Mouse (Mus musculus): Measurements from ENCODE around the gene Polr3b. TPM values are rescaled to one million over a fixed set of nuclear protein-coding genes. Genes with fewer than 3 reads are reported as not detected.

Polr3b gene
- polyA plus RNA-seq, 2 experiments = 10.6 to 13.5 TPM

GRCm38 (mm10) chr10:84577071-84577727, 44.9 kb upstream of the Polr3b start:
- ATAC-seq (ENCODE audit: low FRiP score, low read depth) (no peak), DNase-seq (ENCODE audit: low spot score) (peak; percentile 52)
- Histone ChIP-seq H3K4me2 (replicated peaks; ENCODE audit: low read depth, low read length, severe bottlenecking) (peak overlapping the region; percentile 95), H3K36me3 (ENCODE audit: control insufficient read depth, insufficient read depth, low read length) (no peaks in the 10 kb centered on the region), H3K27me3 (ENCODE audit: control insufficient read depth, insufficient read depth, low read length) (no peaks in the 10 kb centered on the region), H3K9me3 (ENCODE audit: control insufficient read depth, low read length) (no peaks in the 10 kb centered on the region), H3K4me1 (ENCODE audit: control insufficient read depth, insufficient read depth, low read length) (peaks cover 12% of the 10 kb centered on the region), H3K27ac (replicated peaks; ENCODE audit: low read depth, low read length) (peak overlapping the region; percentile 81), H3K9ac (ENCODE audit: low read depth, low read length, severe bottlenecking) (peak overlapping the region; percentile 73), H3K4me3 (replicated peaks; ENCODE audit: low read length) (peak overlapping the region; percentile 89)
- TF ChIP-seq POLR2A (IDR thresholded peaks at IDR 0.05; ENCODE audit: borderline replicate concordance, extremely low read depth, insufficient read depth, insufficient read length) = no peak
- WGBS = 6% methylated on average over 34 of the region's 38 CpGs

- DNase-seq (ENCODE audit: low spot score) = no peak
- 70% methylated on average over 10 of the region's 10 CpGs for WGBS
Observed at GRCm38 (mm10) chr10:84578738-84579137, 43.4 kb upstream of the Polr3b start.

GRCm38 (mm10) chr10:84579527-84579926, 42.6 kb upstream of the Polr3b start:
- Histone ChIP-seq H3K4me2 (replicated peaks; ENCODE audit: low read depth, low read length, severe bottlenecking) (no peak overlapping the region), H3K9ac (ENCODE audit: low read depth, low read length, severe bottlenecking) (no peak overlapping the region), H3K36me3 (ENCODE audit: control insufficient read depth, insufficient read depth, low read length) (no peaks in the 10 kb centered on the region), H3K4me3 (replicated peaks; ENCODE audit: low read length) (no peak overlapping the region), H3K4me1 (ENCODE audit: control insufficient read depth, insufficient read depth, low read length) (peaks cover 12% of the 10 kb centered on the region), H3K27ac (replicated peaks; ENCODE audit: low read depth, low read length) (no peak overlapping the region), H3K9me3 (ENCODE audit: control insufficient read depth, low read length) (no peaks in the 10 kb centered on the region), H3K27me3 (ENCODE audit: control insufficient read depth, insufficient read depth, low read length) (no peaks in the 10 kb centered on the region)
- no peak for DNase-seq (ENCODE audit: low spot score)
- TF ChIP-seq POLR2A (IDR thresholded peaks at IDR 0.05; ENCODE audit: borderline replicate concordance, extremely low read depth, insufficient read depth, insufficient read length) = no peak
- ATAC-seq (ENCODE audit: low FRiP score, low read depth) = no peak
- 86% methylated on average over 2 of the region's 2 CpGs for WGBS

More at GRCm38 (mm10) chr10:84578738-84579137, 43.4 kb upstream of the Polr3b start:
- ATAC-seq (ENCODE audit: low FRiP score, low read depth) = no peak
- TF ChIP-seq POLR2A (IDR thresholded peaks at IDR 0.05; ENCODE audit: borderline replicate concordance, extremely low read depth, insufficient read depth, insufficient read length) = no peak
- H3K27ac ChIP-seq (replicated peaks; ENCODE audit: low read depth, low read length) = 0 out of 2 replicates have a peak overlapping the region, but pooled peaks have one; percentile 33
- no peak overlapping the region for H3K4me3 ChIP-seq (replicated peaks; ENCODE audit: low read length)
- H3K36me3 ChIP-seq (ENCODE audit: control insufficient read depth, insufficient read depth, low read length) = no peaks in the 10 kb centered on the region
- no peaks in the 10 kb centered on the region for H3K27me3 ChIP-seq (ENCODE audit: control insufficient read depth, insufficient read depth, low read length)
- H3K4me2 ChIP-seq (replicated peaks; ENCODE audit: low read depth, low read length, severe bottlenecking) = peak overlapping the region; percentile 95
- H3K9ac ChIP-seq (ENCODE audit: low read depth, low read length, severe bottlenecking) = no peak overlapping the region
- H3K9me3 ChIP-seq (ENCODE audit: control insufficient read depth, low read length) = no peaks in the 10 kb centered on the region
- peaks cover 12% of the 10 kb centered on the region for H3K4me1 ChIP-seq (ENCODE audit: control insufficient read depth, insufficient read depth, low read length)

GRCm38 (mm10) chr10:84581191-84581590, 40.9 kb upstream of the Polr3b start:
- H3K27ac ChIP-seq (replicated peaks; ENCODE audit: low read depth, low read length) = no peak overlapping the region
- DNase-seq (ENCODE audit: low spot score) (no peak), ATAC-seq (ENCODE audit: low FRiP score, low read depth) (no peak)
- no peaks in the 10 kb centered on the region for H3K36me3 ChIP-seq (ENCODE audit: control insufficient read depth, insufficient read depth, low read length)
- H3K4me1 ChIP-seq (ENCODE audit: control insufficient read depth, insufficient read depth, low read length) = peaks cover 9% of the 10 kb centered on the region
- H3K27me3 ChIP-seq (ENCODE audit: control insufficient read depth, insufficient read depth, low read length) = no peaks in the 10 kb centered on the region
- no peak for TF ChIP-seq POLR2A (IDR thresholded peaks at IDR 0.05; ENCODE audit: borderline replicate concordance, extremely low read depth, insufficient read depth, insufficient read length)
- no peak overlapping the region for H3K4me3 ChIP-seq (replicated peaks; ENCODE audit: low read length)
- no peak overlapping the region for H3K9ac ChIP-seq (ENCODE audit: low read depth, low read length, severe bottlenecking)
- no peak overlapping the region for H3K4me2 ChIP-seq (replicated peaks; ENCODE audit: low read depth, low read length, severe bottlenecking)
- 71% methylated on average over 8 of the region's 8 CpGs for WGBS
- no peaks in the 10 kb centered on the region for H3K9me3 ChIP-seq (ENCODE audit: control insufficient read depth, low read length)

- no peak overlapping the region for H3K4me3 ChIP-seq (replicated peaks; ENCODE audit: low read length)
- H3K4me2 ChIP-seq (replicated peaks; ENCODE audit: low read depth, low read length, severe bottlenecking) = no peak overlapping the region
- ATAC-seq (ENCODE audit: low FRiP score, low read depth) = no peak
- peaks cover 8% of the 10 kb centered on the region for H3K4me1 ChIP-seq (ENCODE audit: control insufficient read depth, insufficient read depth, low read length)
- no peak overlapping the region for H3K27ac ChIP-seq (replicated peaks; ENCODE audit: low read depth, low read length)
- no peak for TF ChIP-seq POLR2A (IDR thresholded peaks at IDR 0.05; ENCODE audit: borderline replicate concordance, extremely low read depth, insufficient read depth, insufficient read length)
- H3K9ac ChIP-seq (ENCODE audit: low read depth, low read length, severe bottlenecking) = no peak overlapping the region
- no peaks in the 10 kb centered on the region for H3K27me3 ChIP-seq (ENCODE audit: control insufficient read depth, insufficient read depth, low read length)
- no peaks in the 10 kb centered on the region for H3K9me3 ChIP-seq (ENCODE audit: control insufficient read depth, low read length)
- 81% methylated on average over 7 of the region's 7 CpGs for WGBS
- H3K36me3 ChIP-seq (ENCODE audit: control insufficient read depth, insufficient read depth, low read length) = no peaks in the 10 kb centered on the region
- no peak for DNase-seq (ENCODE audit: low spot score)
Observed at GRCm38 (mm10) chr10:84582236-84582635, 39.9 kb upstream of the Polr3b start.
